Mouse (Mus musculus) stomach, postnatal 0 days (tissue): ENCODE data around the gene Kcnj6. TPM values are rescaled to one million over a fixed set of nuclear protein-coding genes. Genes with fewer than 3 reads are reported as not detected.

Source experiments
- ATAC-seq: fragments of 200-750 bp; cut with Nextera tagmentation; 2 replicates; pipeline ENCODE4 v1.8.0; 2017; ENCODE audit not compliant: low FRiP score, low TSS enrichment
- DNase-seq: peaks from one replicate; pipeline ENCODE4 v3.0.0-alpha.2; 2016; ENCODE audit warnings: low spot score
- H3K27ac ChIP-seq: fragments of 300-500 bp; sonication (generic); replicated peaks from 2 replicates; pipeline ENCODE4 v1.5.1; 2014; ENCODE audit warnings: mild to moderate bottlenecking, control low read depth
- H3K27me3 ChIP-seq: fragments of 300-500 bp; sonication (generic); 2 replicates; pipeline ENCODE4 v1.6.1; 2014; ENCODE audit warnings: low read length; ENCODE audit not compliant: control insufficient read depth, insufficient read depth
- H3K36me3 ChIP-seq: fragments of 300-500 bp; sonication (generic); 2 replicates; pipeline ENCODE4 v1.6.1; 2014; ENCODE audit warnings: low read length, mixed read lengths; ENCODE audit not compliant: control insufficient read depth, insufficient read depth
- H3K4me1 ChIP-seq: fragments of 300-500 bp; sonication (generic); replicated peaks from 2 replicates; pipeline ENCODE4 v1.6.1; 2014; ENCODE audit warnings: antibody characterized with exemption; ENCODE audit not compliant: control insufficient read depth, insufficient read depth
- H3K4me2 ChIP-seq: fragments of 300-500 bp; sonication (generic); replicated peaks from 2 replicates; pipeline ENCODE4 v1.6.1; 2014; ENCODE audit warnings: low read depth, mild to moderate bottlenecking, control low read depth, moderate library complexity
- H3K4me3 ChIP-seq: fragments of 300-500 bp; sonication (generic); 2 replicates; pipeline ENCODE4 v1.5.1; 2014; ENCODE audit warnings: low read depth, low read length, control low read depth
- H3K9ac ChIP-seq: fragments of 300-500 bp; sonication (generic); 2 replicates; pipeline ENCODE4 v1.6.1; 2014; ENCODE audit warnings: mild to moderate bottlenecking, low read length, control low read depth, mixed read lengths
- H3K9me3 ChIP-seq: fragments of 300-500 bp; sonication (generic); 2 replicates; pipeline ENCODE4 v1.6.1; 2016; ENCODE audit warnings: low read length; ENCODE audit not compliant: control insufficient read depth
- CTCF ChIP-seq: IDR thresholded peaks from 2 replicates; pipeline ENCODE4 v1.5.1; 2016; ENCODE audit warnings: antibody characterized with exemption, low read depth, mild to moderate bottlenecking, moderate library complexity
- EP300 ChIP-seq: optimal IDR thresholded peaks from 2 replicates; pipeline ENCODE3; 2016; ENCODE audit warnings: antibody characterized with exemption
- WGBS: fragments of 180-500 bp; shearing (Covaris S2); extraction: QIAGEN DNeasy Blood & Tissue Kit; methylation state at CpG from one replicate; pipeline ENCODE4 v1.1.7; 2014; 5-methylcytosine and 5-hydroxymethylcytosine counted together
- polyA plus RNA-seq: library from polyadenylated mRNA; unstranded; fragments of >200 nt; fragmentation: Nextera tagmentation; extraction: Ambion mirVana; gene quantifications from 2 replicates; pipeline ENCODE4 v1.2.1, GENCODE M21; 2015

Kcnj6 gene
- polyA plus RNA-seq, 1 experiment from 2014 or later = not detected

DNA sequence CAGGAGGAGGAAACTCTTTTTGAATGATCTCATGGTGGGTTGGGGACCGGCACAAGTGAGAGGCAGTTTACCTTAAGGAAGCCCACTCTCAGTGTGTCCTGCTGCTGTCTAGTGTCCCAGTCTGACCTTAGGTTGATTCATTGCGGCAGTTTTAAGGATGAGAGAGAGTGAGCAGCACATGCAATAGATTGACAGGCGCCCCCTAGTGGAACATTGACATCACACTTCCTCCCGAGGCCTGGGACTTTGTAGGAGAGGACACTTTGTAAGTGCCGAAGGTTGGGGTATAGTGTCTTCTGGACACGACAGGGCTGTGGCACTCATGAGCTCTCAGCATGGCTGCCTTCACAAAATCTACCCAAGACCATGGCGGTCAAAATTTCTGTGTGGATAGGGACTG lies 213.8 kb downstream of the Kcnj6 start:
- DNase-seq = no peak
- TF ChIP-seq EP300 (no peak), CTCF (peak; percentile 42)
- Histone ChIP-seq H3K27me3 (no peaks in the 10 kb centered on the region), H3K9me3 (no peaks in the 10 kb centered on the region), H3K9ac (no peak overlapping the region), H3K4me2 (no peak overlapping the region), H3K36me3 (no peaks in the 10 kb centered on the region), H3K27ac (no peak overlapping the region), H3K4me3 (no peak overlapping the region), H3K4me1 (no peaks in the 10 kb centered on the region)
- ATAC-seq = no peak
- 70% methylated on average over 7 of the region's 7 CpGs for WGBS

DNA sequence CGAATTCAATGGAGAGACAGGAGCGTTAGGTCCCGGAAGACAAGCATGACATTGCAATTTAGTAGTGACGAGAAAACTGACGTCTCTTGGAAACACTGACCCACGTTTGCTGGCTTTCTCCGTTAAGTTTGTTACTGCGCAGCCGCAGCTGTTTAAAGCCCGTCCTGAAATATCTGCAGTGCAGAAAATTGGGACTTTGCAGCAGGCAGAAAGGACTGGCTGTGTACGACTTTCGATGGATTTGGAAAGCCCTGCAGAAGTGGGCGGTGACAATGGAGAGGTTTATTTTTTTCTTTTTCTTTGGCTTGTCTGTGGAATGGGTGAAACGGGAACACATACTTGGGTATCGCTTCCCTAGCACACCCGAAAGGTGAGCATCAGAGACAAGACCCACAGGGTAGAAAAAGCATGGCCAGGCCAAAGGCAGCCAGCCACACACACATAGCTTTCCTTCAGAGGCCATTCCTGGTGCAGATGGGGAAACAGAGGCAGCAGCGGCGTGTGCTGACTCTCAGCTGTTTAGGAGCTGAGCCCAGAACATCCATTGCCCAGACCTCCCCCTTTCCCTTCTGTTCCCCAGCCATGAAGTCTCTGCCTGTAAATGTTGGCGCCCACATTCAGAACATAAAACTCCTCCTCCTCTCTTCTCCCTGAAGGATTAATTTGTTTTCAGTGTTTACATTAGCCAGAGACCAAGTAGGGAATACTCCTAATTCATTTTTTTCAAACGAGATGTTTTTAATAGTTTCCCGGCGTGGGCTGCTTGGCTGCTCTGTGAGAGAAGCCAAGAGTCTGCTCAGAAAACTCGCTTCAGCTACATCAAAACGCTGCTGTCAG lies 215.2 kb downstream of the Kcnj6 start:
- Histone ChIP-seq H3K27ac (no peak overlapping the region), H3K4me2 (no peak overlapping the region), H3K36me3 (no peaks in the 10 kb centered on the region), H3K27me3 (no peaks in the 10 kb centered on the region), H3K4me1 (no peaks in the 10 kb centered on the region), H3K9ac (no peak overlapping the region), H3K9me3 (no peaks in the 10 kb centered on the region), H3K4me3 (no peak overlapping the region)
- TF ChIP-seq EP300 (no peak), CTCF (no peak)
- DNase-seq (no peak), ATAC-seq (0 out of 2 replicates have a peak, but pooled peaks have one; percentile 38)
- WGBS = 65% methylated on average over 24 of the region's 24 CpGs

DNA sequence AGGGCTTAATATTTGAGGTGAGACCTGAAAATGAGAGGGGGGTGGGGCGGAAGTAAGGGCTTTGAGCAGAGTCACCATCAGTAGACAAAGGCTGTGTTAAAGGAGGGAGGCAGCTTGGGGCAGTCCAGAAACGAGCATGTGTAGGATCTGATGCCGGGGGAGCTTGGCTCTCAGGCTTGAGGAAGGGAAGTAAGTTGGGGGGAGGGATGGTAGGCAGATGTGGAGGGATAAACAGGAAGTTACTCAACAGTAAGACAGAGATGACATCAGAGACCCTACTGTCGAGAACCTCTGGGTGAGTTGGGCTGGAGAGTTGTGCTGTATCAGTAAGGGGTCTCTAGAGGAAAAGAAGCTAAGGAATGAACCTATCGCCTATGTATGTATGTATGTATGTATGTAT lies 223.6 kb downstream of the Kcnj6 start:
- no peaks in the 10 kb centered on the region for H3K36me3 ChIP-seq
- no peak for TF ChIP-seq EP300
- no peak for TF ChIP-seq CTCF
- H3K4me3 ChIP-seq = no peak overlapping the region
- no peak overlapping the region for H3K9ac ChIP-seq
- H3K27ac ChIP-seq = no peak overlapping the region
- H3K4me1 ChIP-seq = no peaks in the 10 kb centered on the region
- no peak overlapping the region for H3K4me2 ChIP-seq
- DNase-seq = no peak
- no peaks in the 10 kb centered on the region for H3K27me3 ChIP-seq
- no peak for ATAC-seq
- WGBS = 73% methylated on average over 5 of the region's 5 CpGs
- H3K9me3 ChIP-seq = no peaks in the 10 kb centered on the region

DNA sequence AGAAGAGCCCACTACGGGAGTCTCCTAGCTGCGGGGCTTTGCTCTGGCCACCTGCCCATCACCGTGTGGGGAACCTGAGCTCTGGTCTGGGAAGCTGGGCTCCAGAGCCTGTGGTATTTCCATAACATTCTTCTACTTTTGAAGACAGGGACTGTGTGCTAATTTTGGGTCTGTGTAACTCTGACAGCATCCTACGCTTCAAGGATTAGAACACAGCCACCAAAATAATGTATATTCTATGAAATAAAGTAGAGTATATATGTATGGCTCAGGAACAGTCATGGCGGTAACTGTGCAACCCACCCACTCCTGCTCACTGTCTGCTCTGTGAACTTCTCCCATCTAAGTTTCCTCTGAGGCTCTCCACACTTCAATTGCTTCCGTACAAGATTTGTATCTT lies 229.9 kb downstream of the Kcnj6 start:
- no peaks in the 10 kb centered on the region for H3K4me1 ChIP-seq
- H3K9me3 ChIP-seq = no peaks in the 10 kb centered on the region
- no peaks in the 10 kb centered on the region for H3K27me3 ChIP-seq
- WGBS = 74% methylated on average over 6 of the region's 6 CpGs
- no peak overlapping the region for H3K4me3 ChIP-seq
- DNase-seq (no peak), ATAC-seq (no peak)
- TF ChIP-seq CTCF = no peak
- TF ChIP-seq EP300 = no peak
- H3K9ac ChIP-seq = no peak overlapping the region
- no peak overlapping the region for H3K4me2 ChIP-seq
- no peaks in the 10 kb centered on the region for H3K36me3 ChIP-seq
- H3K27ac ChIP-seq = no peak overlapping the region

DNA sequence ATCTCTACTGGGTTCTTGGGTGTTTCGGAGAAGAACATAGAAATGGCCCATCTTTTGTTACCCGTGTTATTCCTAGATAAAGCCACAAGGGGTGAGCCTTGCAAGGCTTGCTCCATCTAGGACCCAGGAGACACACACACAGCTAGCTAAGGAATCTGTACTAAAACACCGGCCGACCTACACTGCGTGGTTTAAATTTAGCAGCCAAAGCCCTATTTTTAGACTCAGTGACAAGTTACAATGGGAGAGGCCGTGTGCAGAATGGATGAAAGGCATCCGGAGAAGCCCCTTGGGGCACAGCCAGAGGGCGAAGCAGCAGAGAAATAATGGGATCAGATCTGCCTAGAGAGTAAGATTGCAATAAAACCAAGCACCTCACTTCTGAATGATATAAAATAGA lies 232.4 kb downstream of the Kcnj6 start:
- ATAC-seq = no peak
- 28% methylated on average over 8 of the region's 8 CpGs for WGBS
- no peak for DNase-seq
- Histone ChIP-seq H3K9ac (no peak overlapping the region), H3K27me3 (no peaks in the 10 kb centered on the region), H3K27ac (no peak overlapping the region), H3K4me1 (no peaks in the 10 kb centered on the region), H3K4me2 (no peak overlapping the region), H3K36me3 (no peaks in the 10 kb centered on the region), H3K9me3 (no peaks in the 10 kb centered on the region), H3K4me3 (no peak overlapping the region)
- TF ChIP-seq EP300 (no peak), CTCF (peak; percentile 44)

DNA sequence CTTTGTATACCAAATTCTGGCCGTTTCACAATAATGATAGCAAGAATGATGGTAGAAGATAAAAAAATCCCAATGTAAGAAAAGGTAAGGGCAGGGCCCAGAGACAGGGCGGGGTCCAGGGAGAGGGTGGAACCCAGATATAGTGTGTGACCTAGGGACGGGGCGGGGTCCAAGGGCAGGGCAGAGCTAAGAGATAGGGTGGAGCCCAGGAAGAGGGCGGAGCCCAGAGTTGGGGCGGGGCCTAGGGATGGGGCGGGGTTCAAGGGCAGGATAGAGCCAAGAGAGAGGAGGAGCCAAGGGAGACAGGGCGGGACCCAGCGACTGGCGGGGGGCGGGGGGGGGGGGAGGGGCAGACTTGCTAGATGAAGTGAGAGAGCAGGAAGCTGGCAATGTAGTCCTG lies 236.8 kb downstream of the Kcnj6 start:
- H3K4me2 ChIP-seq = no peak overlapping the region
- H3K27me3 ChIP-seq = no peaks in the 10 kb centered on the region
- TF ChIP-seq CTCF (no peak), EP300 (no peak)
- DNase-seq (peak; percentile 76), ATAC-seq (peak; percentile 92)
- 43% methylated on average over 9 of the region's 11 CpGs for WGBS
- H3K36me3 ChIP-seq = no peaks in the 10 kb centered on the region
- no peak overlapping the region for H3K4me3 ChIP-seq
- H3K27ac ChIP-seq = no peak overlapping the region
- no peaks in the 10 kb centered on the region for H3K4me1 ChIP-seq
- H3K9ac ChIP-seq = no peak overlapping the region
- no peaks in the 10 kb centered on the region for H3K9me3 ChIP-seq
